Mouse (Mus musculus): ENCODE measurements around the gene Prkrip1.

DNA sequence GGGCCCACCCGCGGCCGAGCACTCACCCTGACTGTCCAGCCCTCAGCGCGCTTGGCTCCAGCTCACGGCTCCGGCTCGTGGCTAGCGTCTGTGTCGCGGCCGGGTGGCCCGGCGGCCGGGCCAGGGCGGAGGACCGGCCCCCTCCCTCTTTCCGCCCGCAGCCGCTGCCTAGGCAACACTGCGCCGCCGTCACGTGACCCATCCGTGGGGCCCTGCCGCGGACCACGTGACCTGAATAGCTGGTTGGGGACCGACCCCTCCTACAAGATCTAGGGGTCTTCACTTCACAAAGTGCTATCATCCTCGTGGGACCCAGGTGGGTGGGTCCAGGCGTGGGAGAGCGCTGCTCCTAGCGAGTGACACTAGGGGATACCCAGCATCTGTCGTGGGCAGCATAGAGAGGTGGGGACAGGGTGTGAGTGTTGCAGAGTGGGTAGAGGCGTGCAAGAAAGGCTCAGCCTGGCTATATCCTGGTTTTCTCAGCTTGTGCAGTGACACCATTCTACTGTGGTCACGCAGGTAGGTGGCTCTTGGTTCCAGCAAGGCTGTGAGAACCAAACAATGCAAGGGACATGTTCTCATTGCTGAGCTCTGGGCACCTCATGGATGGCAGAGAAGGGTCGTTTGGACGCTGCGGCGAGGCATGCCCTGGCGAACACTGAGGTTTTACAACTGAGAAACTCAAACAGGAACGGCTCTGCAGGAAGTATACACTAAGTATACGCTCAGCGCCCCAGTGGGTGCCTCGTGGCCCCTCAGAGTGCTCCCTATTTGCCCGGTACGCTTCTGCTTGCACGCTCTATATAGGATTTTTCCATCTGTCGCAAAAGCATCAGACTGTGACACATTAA, 28.0 kb downstream of the Prkrip1 start, which contains the start of gene Orai2:
- TF ChIP-seq CTCF (IDR thresholded peaks at IDR 0.05; ENCODE audit: low read depth) (no peak), EP300 (IDR thresholded peaks at IDR 0.05; ENCODE audit: low read depth) (no peak)
